Mouse (Mus musculus) ES-Bruce4 (cell line): ENCODE data around the gene Slamf1.
A peak's percentile ranks its signal among the peaks of the same experiment; 100 is the strongest.

Experiments
- CTCF ChIP-seq: IDR thresholded peaks from one replicate; pipeline ENCODE4 v1.8.1; 2011; ENCODE audit warnings: low read depth, low read length
- POLR2A ChIP-seq: IDR thresholded peaks from one replicate; pipeline ENCODE4 v1.8.1; 2011; ENCODE audit warnings: low read length; ENCODE audit not compliant: insufficient read depth

- TF ChIP-seq CTCF (peak; percentile 7), POLR2A (no peak)
Observed at GRCm38 (mm10) chr1:171825462-171825861, 58.5 kb downstream of the Slamf1 start.
